Mouse (Mus musculus) liver, embryonic 16.5 days (tissue): ENCODE data around the gene Cdc42bpa. TPM values are rescaled to one million over a fixed set of nuclear protein-coding genes. Genes with fewer than 3 reads are reported as not detected.

ENCODE experiments used
- ATAC-seq: fragments of 200-750 bp; cut with Nextera tagmentation; 2 replicates; pipeline ENCODE4 v1.8.0; 2017; ENCODE audit warnings: low read depth, mild to moderate bottlenecking, moderate number of reproducible peaks, moderate library complexity
- H3K27ac ChIP-seq: fragments of 300-500 bp; sonication (generic); 2 replicates; pipeline ENCODE4 v1.5.1; 2014; ENCODE audit warnings: mild to moderate bottlenecking, low read length
- H3K27me3 ChIP-seq: fragments of 300-500 bp; sonication (generic); 2 replicates; pipeline ENCODE4 v1.6.1; 2014; ENCODE audit warnings: low read depth, low read length, mixed read lengths; ENCODE audit not compliant: control insufficient read depth, insufficient read depth
- H3K36me3 ChIP-seq: fragments of 300-500 bp; sonication (generic); 2 replicates; pipeline ENCODE4 v1.6.1; 2014; ENCODE audit warnings: mild to moderate bottlenecking; ENCODE audit not compliant: control insufficient read depth, insufficient read depth
- H3K4me1 ChIP-seq: fragments of 300-500 bp; sonication (generic); 2 replicates; pipeline ENCODE4 v1.6.1; 2014; ENCODE audit warnings: low read depth, low read length, mixed read lengths; ENCODE audit not compliant: control insufficient read depth
- H3K4me2 ChIP-seq: fragments of 300-500 bp; sonication (generic); 2 replicates; pipeline ENCODE4 v1.6.1; 2014; ENCODE audit warnings: low read depth, low read length, mixed read lengths
- H3K4me3 ChIP-seq: fragments of 300-500 bp; sonication (generic); 2 replicates; pipeline ENCODE4 v1.5.1; 2014; ENCODE audit warnings: low read depth, mild to moderate bottlenecking, low read length
- H3K9ac ChIP-seq: fragments of 300-500 bp; sonication (generic); 2 replicates; pipeline ENCODE4 v1.6.1; 2014; ENCODE audit warnings: low read depth, low read length
- H3K9me3 ChIP-seq: fragments of 300-500 bp; sonication (generic); replicated peaks from 2 replicates; pipeline ENCODE4 v1.6.1; 2016; ENCODE audit warnings: low read length; ENCODE audit not compliant: control insufficient read depth
- WGBS: fragments of 180-500 bp; shearing (Covaris S2); extraction: QIAGEN DNeasy Blood & Tissue Kit; methylation state at CpG from one replicate; pipeline ENCODE4 v1.1.7; 2014; ENCODE audit not compliant: insufficient replicate concordance; 5-methylcytosine and 5-hydroxymethylcytosine counted together
- polyA plus RNA-seq: library from polyadenylated mRNA; unstranded; fragments of >200 nt; fragmentation: Nextera tagmentation; extraction: Ambion mirVana; gene quantifications from 2 replicates; pipeline ENCODE4 v1.2.1, GENCODE M21; 2015

Gene Cdc42bpa
- polyA plus RNA-seq, 1 experiment from 2014 or later: 6.7 TPM

DNA sequence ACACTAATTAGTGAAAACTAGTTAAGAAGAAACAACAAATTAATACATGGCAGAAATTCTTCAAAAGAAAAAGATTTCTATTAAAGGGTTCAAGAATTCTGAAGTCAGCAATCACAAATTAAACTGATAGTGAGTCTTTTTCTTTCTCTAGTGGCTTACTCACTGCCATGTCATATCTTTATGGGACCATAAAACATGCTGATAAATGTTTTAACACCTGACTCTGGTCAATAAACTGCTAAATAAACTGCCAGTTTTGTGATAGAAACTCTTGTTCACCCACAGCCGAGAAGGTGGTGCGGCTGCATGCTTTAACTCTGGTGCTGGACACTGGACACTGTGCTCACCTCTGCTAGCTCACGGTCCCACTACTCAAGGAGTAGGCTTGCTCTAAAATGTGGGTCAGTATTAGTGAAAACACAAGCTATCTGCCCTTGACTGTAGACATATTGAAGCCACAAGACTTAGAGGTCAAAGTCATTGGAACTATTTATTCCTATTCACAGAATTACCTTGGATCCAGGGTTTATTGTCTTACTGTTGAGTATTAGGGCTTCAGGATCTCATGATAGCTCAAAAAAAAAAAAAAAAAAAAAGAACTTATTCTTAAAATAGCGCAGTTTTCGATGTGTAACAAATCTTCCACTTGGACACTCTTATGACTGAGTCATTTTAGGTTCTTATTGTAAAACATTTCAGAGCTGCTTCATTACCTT, 168.0 kb downstream of the Cdc42bpa start:
- 87% methylated on average over 5 of the region's 5 CpGs for WGBS
- ATAC-seq: no peak
- no peaks in the 10 kb centered on the region for H3K4me1 ChIP-seq
- H3K27me3 ChIP-seq: no peaks in the 10 kb centered on the region
- no peak overlapping the region for H3K4me3 ChIP-seq
- H3K9ac ChIP-seq: no peak overlapping the region
- H3K4me2 ChIP-seq: no peak overlapping the region
- 0 out of 2 replicates have a peak, but pooled peaks cover 3% of the 10 kb centered on the region for H3K36me3 ChIP-seq
- no peaks in the 10 kb centered on the region for H3K9me3 ChIP-seq
- no peak overlapping the region for H3K27ac ChIP-seq

DNA sequence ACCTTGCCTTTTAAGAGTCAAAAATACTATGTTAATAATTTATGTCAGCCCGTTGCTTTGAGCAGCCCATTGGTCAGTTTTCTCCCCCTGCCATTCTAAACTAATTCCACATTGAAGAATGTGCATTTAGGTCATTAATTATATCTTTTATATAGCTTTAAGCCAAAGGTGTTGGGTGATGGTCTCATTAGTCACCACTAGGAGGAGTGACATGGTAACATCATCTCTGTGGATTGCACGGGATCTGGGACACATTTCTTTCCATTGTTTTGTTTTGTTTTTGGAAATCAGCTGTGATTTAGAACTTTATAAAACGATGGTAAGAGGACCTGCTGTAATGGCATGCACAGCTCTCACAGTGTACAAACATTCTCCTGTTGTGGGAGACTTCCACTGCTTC, 171.1 kb downstream of the Cdc42bpa start:
- H3K4me1 ChIP-seq: no peaks in the 10 kb centered on the region
- H3K9me3 ChIP-seq: no peaks in the 10 kb centered on the region
- no peak overlapping the region for H3K9ac ChIP-seq
- no peaks in the 10 kb centered on the region for H3K27me3 ChIP-seq
- no peak for ATAC-seq
- H3K27ac ChIP-seq: no peak overlapping the region
- H3K4me3 ChIP-seq: no peak overlapping the region
- WGBS: 58% methylated on average over 3 of the region's 3 CpGs
- H3K4me2 ChIP-seq: no peak overlapping the region
- 0 out of 2 replicates have a peak, but pooled peaks cover 3% of the 10 kb centered on the region for H3K36me3 ChIP-seq

DNA sequence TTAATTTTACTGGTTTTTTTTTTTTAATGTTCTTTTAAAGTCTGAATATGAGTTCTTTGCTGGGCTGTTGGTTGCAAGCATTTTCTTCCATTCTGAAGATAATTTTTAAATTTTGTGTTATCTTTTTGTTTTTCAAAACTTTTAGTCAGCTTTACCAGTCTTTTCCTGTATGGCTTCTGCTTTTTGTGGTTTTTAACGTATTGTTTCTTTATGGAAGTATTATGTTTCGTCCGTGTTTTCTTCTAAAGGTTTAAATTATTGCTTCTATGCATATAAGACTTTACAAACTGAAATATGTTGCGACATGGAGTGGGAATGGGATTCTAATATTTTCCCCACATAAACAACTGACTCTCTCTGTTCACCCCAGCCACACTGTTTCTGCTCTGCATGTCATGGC, 171.9 kb downstream of the Cdc42bpa start:
- Histone ChIP-seq H3K27me3 (no peaks in the 10 kb centered on the region), H3K4me1 (no peaks in the 10 kb centered on the region), H3K9me3 (no peaks in the 10 kb centered on the region), H3K9ac (no peak overlapping the region), H3K27ac (no peak overlapping the region), H3K4me2 (no peak overlapping the region), H3K36me3 (0 out of 2 replicates have a peak, but pooled peaks cover 3% of the 10 kb centered on the region), H3K4me3 (no peak overlapping the region)
- no peak for ATAC-seq
- WGBS: 47% methylated on average over 4 of the region's 4 CpGs

DNA sequence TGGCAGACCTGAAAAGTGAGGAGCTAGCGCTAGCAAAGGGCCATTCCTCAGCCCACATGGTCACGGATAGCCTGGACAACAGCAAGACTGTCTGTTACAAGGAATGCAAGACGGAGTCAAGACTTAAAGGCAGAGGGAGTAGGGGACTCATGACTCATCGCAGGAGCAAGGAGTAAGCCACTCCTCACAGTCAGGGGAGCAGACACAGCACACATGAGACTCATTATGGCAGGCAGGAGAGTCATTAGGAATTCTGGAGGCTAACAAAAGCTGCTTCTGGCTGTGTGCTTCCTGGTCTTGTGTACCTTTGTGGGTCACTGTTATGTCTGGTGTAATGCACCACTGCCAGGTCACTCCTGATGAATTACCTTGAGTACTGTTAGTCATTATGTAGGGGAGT, 178.9 kb downstream of the Cdc42bpa start:
- WGBS: 78% methylated on average over 4 of the region's 4 CpGs
- Histone ChIP-seq H3K27ac (no peak overlapping the region), H3K9me3 (no peaks in the 10 kb centered on the region), H3K27me3 (no peaks in the 10 kb centered on the region), H3K9ac (no peak overlapping the region), H3K4me2 (no peak overlapping the region), H3K4me1 (no peaks in the 10 kb centered on the region), H3K36me3 (peaks cover 11% of the 10 kb centered on the region; the same call in 1 of the 2 replicates), H3K4me3 (no peak overlapping the region)
- ATAC-seq: no peak

DNA sequence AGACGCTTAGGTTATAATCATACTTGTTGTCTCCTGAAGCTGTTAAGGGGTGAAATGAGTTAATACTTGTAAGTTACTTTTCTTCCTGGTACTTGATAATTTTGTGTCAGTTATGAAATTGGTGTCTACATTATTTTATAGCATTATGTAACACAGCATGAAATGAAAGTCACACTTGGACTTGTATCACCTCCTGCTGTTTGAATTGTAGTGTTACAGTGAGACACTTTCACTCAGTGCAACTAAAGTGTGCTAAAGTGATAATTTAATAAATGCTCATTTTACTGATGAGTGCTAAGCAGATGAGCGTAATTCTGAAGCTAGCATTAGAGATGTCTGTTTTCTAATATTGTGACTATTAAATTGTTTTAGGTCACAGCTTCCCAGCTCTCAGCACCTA, 180.7 kb downstream of the Cdc42bpa start:
- Histone ChIP-seq H3K36me3 (peaks cover 17% of the 10 kb centered on the region), H3K9ac (no peak overlapping the region), H3K4me3 (no peak overlapping the region), H3K4me1 (no peaks in the 10 kb centered on the region), H3K9me3 (no peaks in the 10 kb centered on the region), H3K4me2 (no peak overlapping the region), H3K27me3 (no peaks in the 10 kb centered on the region), H3K27ac (no peak overlapping the region)
- 79% methylated on average over 2 of the region's 2 CpGs for WGBS
- ATAC-seq: no peak

DNA sequence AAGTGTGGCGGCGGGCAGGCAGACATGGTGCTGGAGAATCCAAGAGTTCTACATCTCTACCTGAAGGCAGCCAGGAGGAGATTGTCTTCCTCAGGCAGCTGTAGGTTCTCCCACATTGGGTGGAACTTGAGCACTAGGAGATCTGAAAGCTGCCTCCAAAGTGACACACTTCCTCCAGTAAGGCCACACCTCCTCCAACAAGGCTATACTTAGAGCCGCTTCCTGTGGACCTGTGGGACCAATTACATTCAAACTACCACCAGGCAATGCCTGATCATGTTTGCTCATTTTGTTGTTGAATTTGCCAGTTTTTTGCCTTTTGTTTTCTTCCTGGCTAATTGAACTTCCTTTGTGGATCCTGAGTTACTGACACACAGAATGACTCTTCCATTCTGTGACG, 187.8 kb downstream of the Cdc42bpa start:
- Histone ChIP-seq H3K4me3 (peak overlapping the region; percentile 12), H3K9me3 (no peaks in the 10 kb centered on the region), H3K9ac (0 out of 2 replicates have a peak overlapping the region, but pooled peaks have one; percentile 15), H3K27ac (peak overlapping the region; percentile 89), H3K36me3 (peaks cover 20% of the 10 kb centered on the region), H3K4me1 (peaks cover 14% of the 10 kb centered on the region), H3K27me3 (no peaks in the 10 kb centered on the region), H3K4me2 (peak overlapping the region; percentile 48)
- peak; percentile 90 for ATAC-seq
- WGBS: 46% methylated on average over 4 of the region's 4 CpGs

DNA sequence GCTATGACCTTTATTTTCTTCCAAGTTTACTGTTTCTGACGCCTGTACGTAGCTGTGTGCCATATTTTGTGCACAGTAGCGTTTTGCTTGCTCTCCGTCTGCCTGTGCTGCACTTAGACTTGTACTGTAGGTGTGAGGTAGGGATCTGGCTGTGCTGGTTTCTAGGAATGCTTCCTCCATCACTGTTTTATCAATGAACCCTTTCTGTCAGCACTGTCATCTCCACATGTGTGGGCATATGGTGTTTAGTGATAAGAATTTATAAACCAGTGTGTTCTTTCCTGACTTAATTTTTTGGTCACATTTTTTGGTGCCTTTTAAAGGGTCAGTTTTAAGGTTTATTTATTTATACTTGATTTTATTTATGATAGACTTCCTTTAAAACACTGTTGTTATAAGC, 188.3 kb downstream of the Cdc42bpa start:
- H3K27ac ChIP-seq: peak overlapping the region; percentile 89
- H3K9me3 ChIP-seq: no peaks in the 10 kb centered on the region
- H3K9ac ChIP-seq: 0 out of 2 replicates have a peak overlapping the region, but pooled peaks have one; percentile 15
- H3K4me3 ChIP-seq: peak overlapping the region; percentile 9
- H3K4me1 ChIP-seq: peaks cover 14% of the 10 kb centered on the region
- peaks cover 20% of the 10 kb centered on the region for H3K36me3 ChIP-seq
- peak overlapping the region; percentile 48 for H3K4me2 ChIP-seq
- 41% methylated on average over 4 of the region's 4 CpGs for WGBS
- H3K27me3 ChIP-seq: no peaks in the 10 kb centered on the region
- ATAC-seq: peak; percentile 99

DNA sequence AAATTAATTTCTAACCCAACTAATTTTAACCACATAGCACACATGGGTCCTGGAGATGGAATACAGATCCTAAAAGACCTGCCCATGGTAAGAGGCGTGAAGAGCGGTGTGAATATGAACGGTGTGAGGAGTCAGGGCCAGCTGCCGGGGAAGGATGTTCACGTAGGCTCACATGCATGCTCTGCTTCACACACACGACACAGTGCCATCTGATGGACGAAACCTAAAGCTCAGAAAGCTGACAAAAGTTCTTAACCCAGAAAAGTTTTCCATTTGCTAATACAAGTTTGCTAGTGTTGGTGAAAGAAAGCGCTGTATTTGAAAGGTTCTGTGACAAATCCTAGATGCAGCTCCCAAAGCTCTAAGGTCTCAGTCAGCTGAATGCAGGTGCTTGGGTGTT, 190.9 kb downstream of the Cdc42bpa start:
- no peak overlapping the region for H3K27ac ChIP-seq
- peaks cover 14% of the 10 kb centered on the region for H3K4me1 ChIP-seq
- 80% methylated on average over 8 of the region's 8 CpGs for WGBS
- no peak overlapping the region for H3K4me2 ChIP-seq
- H3K9me3 ChIP-seq: no peaks in the 10 kb centered on the region
- ATAC-seq: no peak
- H3K27me3 ChIP-seq: no peaks in the 10 kb centered on the region
- H3K4me3 ChIP-seq: no peak overlapping the region
- H3K9ac ChIP-seq: no peak overlapping the region
- peaks cover 14% of the 10 kb centered on the region; the same call in 1 of the 2 replicates for H3K36me3 ChIP-seq

DNA sequence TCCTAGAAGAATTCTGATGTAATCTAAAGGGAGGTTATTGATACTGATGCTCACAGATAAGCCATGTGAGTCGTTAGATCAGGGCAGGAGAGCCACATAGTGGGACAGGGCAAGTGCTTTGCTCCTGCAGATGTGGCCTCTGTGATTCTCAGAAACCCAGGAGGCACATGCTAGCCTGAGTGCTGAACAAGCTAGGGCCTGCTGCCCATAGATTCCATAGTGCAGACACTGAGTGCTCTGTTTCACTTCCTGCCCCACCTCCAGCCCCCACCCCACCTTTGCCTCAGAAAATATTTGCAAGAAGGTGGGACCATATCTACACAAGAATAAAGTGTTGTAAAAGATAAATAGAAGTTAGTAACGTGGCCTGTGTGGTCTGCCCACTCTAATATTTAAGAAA, 198.4 kb downstream of the Cdc42bpa start:
- Histone ChIP-seq H3K4me1 (no peaks in the 10 kb centered on the region), H3K9me3 (no peaks in the 10 kb centered on the region), H3K4me3 (no peak overlapping the region), H3K4me2 (no peak overlapping the region), H3K9ac (no peak overlapping the region), H3K27ac (no peak overlapping the region), H3K36me3 (no peaks in the 10 kb centered on the region), H3K27me3 (no peaks in the 10 kb centered on the region)
- ATAC-seq: no peak
- 44% methylated on average over 2 of the region's 2 CpGs for WGBS
